Mouse (Mus musculus): Measurements from ENCODE around the gene Cnp. TPM values are rescaled to one million over a fixed set of nuclear protein-coding genes. Genes with fewer than 3 reads are reported as not detected.

The Cnp gene
- polyA plus RNA-seq, 1 experiment from 2014 or later, result 23.7 TPM

GRCm38 (mm10) chr11:100550101-100550500, 24.6 kb upstream of the Cnp start:
- no peaks in the 10 kb centered on the region for H3K27me3 ChIP-seq (ENCODE audit: insufficient read depth, low read length)
- H3K9me3 ChIP-seq (replicated peaks; ENCODE audit: low read length), result no peaks in the 10 kb centered on the region
- TF ChIP-seq CTCF (IDR thresholded peaks at IDR 0.05; ENCODE audit: low read depth), result no peak
- WGBS, result 70% methylated on average over 6 of the region's 6 CpGs
- no peak overlapping the region for H3K27ac ChIP-seq
- ATAC-seq (replicated peaks; ENCODE audit: low FRiP score, low read depth) (no peak), DNase-seq (ENCODE audit: low spot score) (no peak)
- H3K36me3 ChIP-seq (ENCODE audit: insufficient read depth, low read length), result no peaks in the 10 kb centered on the region
- H3K4me1 ChIP-seq (replicated peaks; ENCODE audit: insufficient read depth, low read length), result no peaks in the 10 kb centered on the region
- no peak overlapping the region for H3K4me3 ChIP-seq (replicated peaks; ENCODE audit: low read depth, low read length)
- no peak overlapping the region for H3K4me2 ChIP-seq (ENCODE audit: low read length)
- no peak overlapping the region for H3K9ac ChIP-seq (ENCODE audit: low read depth, low read length)

GRCm38 (mm10) chr11:100552842-100553241, 21.9 kb upstream of the Cnp start:
- Histone ChIP-seq H3K9ac (ENCODE audit: low read depth, low read length) (no peak overlapping the region), H3K36me3 (ENCODE audit: insufficient read depth, low read length) (no peaks in the 10 kb centered on the region), H3K9me3 (replicated peaks; ENCODE audit: low read length) (no peaks in the 10 kb centered on the region), H3K27me3 (ENCODE audit: insufficient read depth, low read length) (no peaks in the 10 kb centered on the region), H3K4me3 (replicated peaks; ENCODE audit: low read depth, low read length) (no peak overlapping the region), H3K27ac (no peak overlapping the region), H3K4me1 (replicated peaks; ENCODE audit: insufficient read depth, low read length) (no peaks in the 10 kb centered on the region), H3K4me2 (ENCODE audit: low read length) (no peak overlapping the region)
- no peak for ATAC-seq (replicated peaks; ENCODE audit: low FRiP score, low read depth)
- WGBS, result 82% methylated on average over 4 of the region's 4 CpGs
- DNase-seq (ENCODE audit: low spot score), result no peak
- no peak for TF ChIP-seq CTCF (IDR thresholded peaks at IDR 0.05; ENCODE audit: low read depth)

- no peaks in the 10 kb centered on the region for H3K27me3 ChIP-seq (ENCODE audit: insufficient read depth, low read length)
- no peaks in the 10 kb centered on the region for H3K4me1 ChIP-seq (replicated peaks; ENCODE audit: insufficient read depth, low read length)
- 16% methylated on average over 11 of the region's 11 CpGs for WGBS
- H3K4me3 ChIP-seq (replicated peaks; ENCODE audit: low read depth, low read length), result no peak overlapping the region
- DNase-seq (ENCODE audit: low spot score), result peak; percentile 94
- TF ChIP-seq CTCF (IDR thresholded peaks at IDR 0.05; ENCODE audit: low read depth), result peak; percentile 82
- H3K4me2 ChIP-seq (ENCODE audit: low read length), result peak overlapping the region; percentile 30
- H3K27ac ChIP-seq, result no peak overlapping the region
- no peaks in the 10 kb centered on the region for H3K36me3 ChIP-seq (ENCODE audit: insufficient read depth, low read length)
- no peaks in the 10 kb centered on the region for H3K9me3 ChIP-seq (replicated peaks; ENCODE audit: low read length)
- peak; percentile 68 for ATAC-seq (replicated peaks; ENCODE audit: low FRiP score, low read depth)
- H3K9ac ChIP-seq (ENCODE audit: low read depth, low read length), result no peak overlapping the region
These were observed 19.1 kb upstream of the Cnp start for GRCm38 (mm10) chr11:100555583-100555982.

- Histone ChIP-seq H3K9ac (ENCODE audit: low read depth, low read length) (no peak overlapping the region), H3K4me3 (replicated peaks; ENCODE audit: low read depth, low read length) (no peak overlapping the region), H3K36me3 (ENCODE audit: insufficient read depth, low read length) (no peaks in the 10 kb centered on the region), H3K27ac (no peak overlapping the region), H3K4me1 (replicated peaks; ENCODE audit: insufficient read depth, low read length) (no peaks in the 10 kb centered on the region), H3K9me3 (replicated peaks; ENCODE audit: low read length) (no peaks in the 10 kb centered on the region), H3K4me2 (ENCODE audit: low read length) (no peak overlapping the region), H3K27me3 (ENCODE audit: insufficient read depth, low read length) (no peaks in the 10 kb centered on the region)
- TF ChIP-seq CTCF (IDR thresholded peaks at IDR 0.05; ENCODE audit: low read depth), result no peak
- no peak for ATAC-seq (replicated peaks; ENCODE audit: low FRiP score, low read depth)
- 71% methylated on average over 3 of the region's 3 CpGs for WGBS
- no peak for DNase-seq (ENCODE audit: low spot score)
These were observed 17.1 kb upstream of the Cnp start for GRCm38 (mm10) chr11:100557563-100557962.

GRCm38 (mm10) chr11:100559476-100559875, 15.2 kb upstream of the Cnp start:
- DNase-seq (ENCODE audit: low spot score) (no peak), ATAC-seq (replicated peaks; ENCODE audit: low FRiP score, low read depth) (no peak)
- Histone ChIP-seq H3K27ac (no peak overlapping the region), H3K4me2 (ENCODE audit: low read length) (no peak overlapping the region), H3K9ac (ENCODE audit: low read depth, low read length) (no peak overlapping the region), H3K4me3 (replicated peaks; ENCODE audit: low read depth, low read length) (no peak overlapping the region), H3K9me3 (replicated peaks; ENCODE audit: low read length) (no peaks in the 10 kb centered on the region), H3K36me3 (ENCODE audit: insufficient read depth, low read length) (no peaks in the 10 kb centered on the region), H3K27me3 (ENCODE audit: insufficient read depth, low read length) (no peaks in the 10 kb centered on the region), H3K4me1 (replicated peaks; ENCODE audit: insufficient read depth, low read length) (no peaks in the 10 kb centered on the region)
- 51% methylated on average over 7 of the region's 7 CpGs for WGBS
- no peak for TF ChIP-seq CTCF (IDR thresholded peaks at IDR 0.05; ENCODE audit: low read depth)

- no peak for TF ChIP-seq CTCF (IDR thresholded peaks at IDR 0.05; ENCODE audit: low read depth)
- H3K4me1 ChIP-seq (replicated peaks; ENCODE audit: insufficient read depth, low read length), result no peaks in the 10 kb centered on the region
- ATAC-seq (replicated peaks; ENCODE audit: low FRiP score, low read depth) (no peak), DNase-seq (ENCODE audit: low spot score) (no peak)
- no peak overlapping the region for H3K27ac ChIP-seq
- no peaks in the 10 kb centered on the region for H3K27me3 ChIP-seq (ENCODE audit: insufficient read depth, low read length)
- H3K36me3 ChIP-seq (ENCODE audit: insufficient read depth, low read length), result no peaks in the 10 kb centered on the region
- WGBS, result 60% methylated on average over 5 of the region's 5 CpGs
- no peaks in the 10 kb centered on the region for H3K9me3 ChIP-seq (replicated peaks; ENCODE audit: low read length)
- H3K4me3 ChIP-seq (replicated peaks; ENCODE audit: low read depth, low read length), result no peak overlapping the region
- no peak overlapping the region for H3K9ac ChIP-seq (ENCODE audit: low read depth, low read length)
- H3K4me2 ChIP-seq (ENCODE audit: low read length), result no peak overlapping the region
These were observed 13.0 kb upstream of the Cnp start for GRCm38 (mm10) chr11:100561748-100562147.

- Histone ChIP-seq H3K9ac (ENCODE audit: low read depth, low read length) (no peak overlapping the region), H3K36me3 (ENCODE audit: insufficient read depth, low read length) (no peaks in the 10 kb centered on the region), H3K27ac (no peak overlapping the region), H3K4me2 (ENCODE audit: low read length) (no peak overlapping the region), H3K9me3 (replicated peaks; ENCODE audit: low read length) (no peaks in the 10 kb centered on the region), H3K27me3 (ENCODE audit: insufficient read depth, low read length) (no peaks in the 10 kb centered on the region), H3K4me3 (replicated peaks; ENCODE audit: low read depth, low read length) (no peak overlapping the region), H3K4me1 (replicated peaks; ENCODE audit: insufficient read depth, low read length) (no peaks in the 10 kb centered on the region)
- no peak for ATAC-seq (replicated peaks; ENCODE audit: low FRiP score, low read depth)
- WGBS, result 67% methylated on average over 15 of the region's 15 CpGs
- TF ChIP-seq CTCF (IDR thresholded peaks at IDR 0.05; ENCODE audit: low read depth), result no peak
- DNase-seq (ENCODE audit: low spot score), result no peak
These were observed 10.4 kb upstream of the Cnp start for GRCm38 (mm10) chr11:100564297-100564696.

Data from kidney, postnatal 0 days (tissue).